Mouse (Mus musculus) E14TG2a.4 (cell line): ENCODE measurements around the gene Olfr960.

ENCODE experiments used
- CTCF ChIP-seq: conservative IDR thresholded peaks from 2 replicates; pipeline ENCODE4 v1.5.1; 2014; ENCODE audit warnings: low read length
- NANOG ChIP-seq: IDR thresholded peaks from 2 replicates; pipeline ENCODE4 v1.6.1; 2014; ENCODE audit warnings: borderline replicate concordance, low read length, mixed read lengths

DNA sequence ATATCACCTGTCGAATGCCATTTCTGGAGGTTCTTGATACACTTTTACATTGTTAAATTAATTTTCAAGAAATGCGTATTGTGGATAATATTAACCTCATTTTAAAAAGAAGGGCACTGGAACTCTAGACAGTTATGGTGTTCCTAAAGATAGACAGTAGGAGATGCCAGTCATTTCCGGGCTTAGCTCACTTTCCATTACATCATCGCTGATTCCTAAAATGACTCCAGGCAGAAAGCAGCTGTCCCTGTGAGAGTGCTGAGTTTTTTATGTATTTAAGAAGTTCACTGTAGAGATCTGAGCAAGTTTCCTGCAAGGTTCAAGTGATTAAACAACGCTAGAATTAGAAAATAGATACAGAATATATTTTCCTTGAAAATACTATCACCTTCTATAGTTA, 44.1 kb upstream of the Olfr960 start:
- no peak for TF ChIP-seq CTCF
- no peak for TF ChIP-seq NANOG
